Mouse (Mus musculus) cerebellum, adult 2 months (tissue): ENCODE results near the gene Cpne5.

ENCODE experiments used
- CTCF ChIP-seq: fragments of 200-500 bp; IDR thresholded peaks from 2 replicates; pipeline ENCODE4 v1.5.1; 2011; ENCODE audit warnings: low read depth, mild to moderate bottlenecking, control low read depth, low read length, moderate library complexity, borderline replicate concordance; ENCODE audit not compliant: insufficient read depth
- POLR2A ChIP-seq: fragments of 200-500 bp; IDR thresholded peaks from 2 replicates; pipeline ENCODE4 v1.6.1; 2011; ENCODE audit warnings: low read length, control low read depth, borderline replicate concordance; ENCODE audit not compliant: insufficient read depth

- TF ChIP-seq CTCF (no peak), POLR2A (no peak)
Observed at GRCm38 (mm10) chr17:29257001-29257511, 19.1 kb upstream of the Cpne5 start.
